Mouse (Mus musculus) left cerebral cortex, adult 11 months (tissue): Measurements from ENCODE around the gene Klhl10.

Experiments
- DNase-seq: peaks from one replicate; pipeline ENCODE4 v3.0.0; 2022; ENCODE audit warnings: low spot score

Klhl10 gene

DNA sequence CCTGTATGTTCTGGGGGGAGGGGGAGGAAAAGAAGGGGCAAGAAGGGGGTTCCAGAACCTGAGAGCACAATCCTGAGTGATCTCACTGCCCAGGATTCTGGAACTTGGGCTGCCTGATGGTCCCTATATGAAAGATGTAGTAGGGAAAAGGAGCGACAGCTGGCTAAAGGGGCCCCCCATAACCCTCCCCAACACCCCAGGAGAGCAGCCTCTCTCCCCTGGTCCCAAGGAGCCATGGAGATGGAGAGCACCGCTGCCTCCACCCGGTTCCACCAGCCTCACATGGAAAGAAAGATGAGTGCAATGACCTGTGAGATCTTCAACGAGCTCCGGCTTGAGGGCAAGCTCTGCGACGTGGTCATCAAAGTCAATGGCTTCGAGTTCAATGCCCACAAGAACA lies at the start of gene Klhl10, which contains the start of gene Nt5c3b:
Gene Klhl10 (plus strand): TSS at position 121 of the 400 bp plus-strand sequence.
Gene Nt5c3b (minus strand): TSS at position 12 of the 400 bp plus-strand sequence.
- no peak for DNase-seq

DNA sequence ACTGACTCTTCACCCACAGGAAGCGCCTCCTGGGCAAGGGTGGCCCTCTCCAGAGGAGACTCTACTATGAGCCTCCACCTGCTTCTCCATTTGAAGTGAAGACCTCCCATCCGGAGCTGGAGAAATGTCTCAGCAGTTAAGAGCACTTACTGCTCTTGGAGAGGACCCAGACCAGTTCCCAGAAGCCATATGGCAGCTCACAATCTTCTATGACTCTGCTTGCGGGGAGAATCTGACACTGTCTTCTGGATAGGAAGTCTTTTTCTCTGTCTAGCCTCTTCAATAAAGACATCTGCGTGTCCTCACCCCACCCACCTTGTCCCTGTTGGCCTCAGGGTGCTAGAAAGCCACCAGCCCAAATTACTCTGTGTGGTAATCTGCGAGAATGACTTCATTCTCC lies 48.8 kb upstream of the Klhl10 start:
- DNase-seq: no peak

DNA sequence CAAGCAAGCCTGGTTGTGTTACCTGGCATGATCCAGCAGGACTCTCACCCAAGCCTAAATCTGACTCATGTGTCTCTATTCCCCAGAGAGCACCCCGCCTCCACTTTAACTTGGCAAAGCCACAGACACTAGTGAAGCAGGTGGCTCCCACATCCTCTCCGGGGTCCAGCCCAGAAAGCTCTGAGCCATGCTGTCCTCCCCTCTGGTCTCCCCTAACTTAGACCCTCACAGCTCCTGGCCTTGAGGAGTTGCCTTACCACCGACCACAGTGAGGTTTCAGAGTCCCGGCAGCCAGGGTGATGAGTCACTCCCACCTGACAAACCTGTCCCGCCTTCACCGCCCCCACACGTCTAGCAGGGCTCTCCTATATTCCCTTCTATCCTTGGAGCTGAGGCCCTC lies 48.0 kb upstream of the Klhl10 start:
- no peak for DNase-seq

DNA sequence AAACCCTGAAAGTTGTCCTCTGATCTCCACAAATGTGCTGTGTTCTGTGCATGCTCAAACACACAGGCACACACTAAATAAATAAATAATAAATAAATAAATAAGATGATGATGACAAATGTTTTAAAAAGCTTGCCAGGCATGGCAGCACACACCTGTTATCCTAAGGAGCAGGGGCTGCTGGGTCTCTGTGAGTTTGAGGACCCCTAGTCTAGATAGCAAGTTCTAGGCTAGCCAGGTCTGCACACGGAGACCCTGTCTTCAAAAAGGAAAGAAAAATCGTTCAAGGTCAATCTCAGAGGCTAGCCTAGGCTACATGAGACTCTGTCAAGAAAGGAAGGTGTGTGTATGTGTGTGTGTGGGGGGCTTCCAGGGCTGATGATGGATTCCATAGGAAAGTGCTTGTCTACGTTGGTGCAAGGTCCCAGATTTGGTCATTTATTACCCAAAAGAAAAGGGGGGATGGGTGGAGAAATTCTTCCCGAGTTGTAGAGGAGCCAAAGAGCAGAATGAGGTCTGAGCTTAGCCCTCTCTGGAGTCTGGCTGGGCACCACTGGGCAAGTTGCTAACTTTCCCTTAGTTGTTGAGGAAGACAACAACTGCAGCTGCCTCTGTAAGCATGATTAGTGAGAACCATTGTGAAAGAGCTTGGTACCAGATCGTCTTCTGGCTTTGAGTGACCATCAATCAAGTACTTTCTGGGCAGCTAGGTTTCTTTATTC lies 47.2 kb upstream of the Klhl10 start:
- no peak for DNase-seq

DNA sequence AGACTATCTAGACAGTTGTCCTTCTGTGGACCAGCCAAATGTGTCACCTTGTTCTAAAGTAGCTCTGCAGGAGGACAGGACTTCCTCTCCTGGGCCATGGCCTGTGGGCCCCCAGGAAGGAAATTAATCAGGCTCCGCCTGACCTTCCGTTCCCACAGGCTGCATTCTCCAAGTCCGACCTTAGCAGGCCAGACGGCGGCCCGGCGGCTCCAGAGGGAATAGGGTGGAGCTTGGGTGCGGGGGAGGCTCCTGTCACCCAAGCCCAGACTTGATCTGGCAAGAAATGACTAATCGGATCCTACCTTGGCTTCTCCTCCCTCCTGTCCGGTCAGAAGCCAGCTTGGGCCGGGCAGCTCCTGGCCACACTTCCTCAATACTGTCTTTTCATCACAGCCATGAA lies 46.5 kb upstream of the Klhl10 start:
- no peak for DNase-seq

DNA sequence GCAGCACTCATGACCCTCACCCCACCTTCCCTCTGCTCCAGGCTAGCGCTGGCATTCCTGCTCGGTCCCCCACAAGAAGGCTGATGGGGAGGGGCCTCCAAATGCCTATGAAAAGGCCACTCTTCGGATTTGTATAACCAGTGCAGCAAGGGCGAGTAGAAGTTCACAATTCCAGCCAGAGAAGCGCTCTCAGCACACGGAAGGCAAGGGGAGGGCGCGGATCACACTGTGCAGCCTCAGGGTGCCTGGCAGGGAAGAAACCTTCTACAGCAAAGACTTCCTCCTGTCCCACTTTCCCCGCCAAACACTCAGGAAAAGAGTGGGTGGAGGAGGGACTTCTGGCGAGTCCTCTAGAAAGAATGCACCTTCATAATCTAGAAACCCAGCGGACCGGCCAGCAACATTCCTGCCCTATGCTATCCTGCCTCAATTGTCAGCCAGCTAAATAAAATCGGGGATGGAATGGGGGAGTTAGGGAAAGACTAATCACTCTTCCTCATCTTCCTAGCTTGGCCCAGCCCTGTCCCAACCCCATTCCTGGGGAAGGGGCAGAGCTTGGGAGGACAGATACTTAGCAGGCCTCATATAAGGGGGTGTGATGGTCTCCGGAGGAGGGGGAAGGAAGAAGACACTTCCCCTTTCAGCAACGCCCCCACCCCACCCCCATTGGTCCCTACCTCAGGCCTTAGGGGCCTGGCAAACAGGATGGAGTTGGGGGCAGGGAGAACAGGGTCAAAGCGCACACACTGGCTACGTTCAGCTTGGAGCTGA lies 45.7 kb upstream of the Klhl10 start:
- no peak for DNase-seq

DNA sequence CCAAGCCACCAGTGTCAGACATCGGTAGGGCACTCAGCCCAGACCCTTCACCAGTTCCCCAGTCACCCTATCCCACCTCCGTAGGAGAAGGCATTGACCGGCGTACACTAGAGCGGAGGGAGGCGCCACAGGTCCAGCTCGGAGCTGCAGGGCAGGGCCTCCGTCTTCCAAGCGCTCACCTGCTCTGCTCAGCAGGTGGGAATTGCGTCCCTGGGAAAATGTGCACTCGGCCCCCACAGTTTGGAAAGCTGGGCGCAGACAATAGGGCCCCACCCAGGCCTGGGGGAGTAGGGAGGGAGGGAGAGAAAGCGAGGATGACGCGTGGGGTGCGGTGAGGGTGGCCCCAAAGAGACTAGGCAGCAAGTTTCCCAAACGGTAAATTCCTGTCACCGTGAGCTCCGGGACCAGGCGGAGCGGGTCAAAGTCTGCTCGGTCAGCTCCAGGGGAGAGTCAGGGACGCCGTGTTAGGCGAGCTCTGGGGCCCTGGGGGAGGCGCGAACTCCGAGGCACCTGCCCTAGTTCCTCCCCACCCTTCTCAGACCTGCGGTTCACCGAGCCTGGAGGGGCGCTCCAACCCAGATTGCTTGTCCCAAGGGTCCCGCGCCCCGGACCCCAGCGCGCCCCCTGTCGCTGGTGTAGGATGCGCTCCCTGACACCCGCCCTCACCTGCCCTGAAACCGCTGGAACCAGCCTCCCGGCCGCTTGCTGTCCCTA lies 44.7 kb upstream of the Klhl10 start:
- DNase-seq: no peak

DNA sequence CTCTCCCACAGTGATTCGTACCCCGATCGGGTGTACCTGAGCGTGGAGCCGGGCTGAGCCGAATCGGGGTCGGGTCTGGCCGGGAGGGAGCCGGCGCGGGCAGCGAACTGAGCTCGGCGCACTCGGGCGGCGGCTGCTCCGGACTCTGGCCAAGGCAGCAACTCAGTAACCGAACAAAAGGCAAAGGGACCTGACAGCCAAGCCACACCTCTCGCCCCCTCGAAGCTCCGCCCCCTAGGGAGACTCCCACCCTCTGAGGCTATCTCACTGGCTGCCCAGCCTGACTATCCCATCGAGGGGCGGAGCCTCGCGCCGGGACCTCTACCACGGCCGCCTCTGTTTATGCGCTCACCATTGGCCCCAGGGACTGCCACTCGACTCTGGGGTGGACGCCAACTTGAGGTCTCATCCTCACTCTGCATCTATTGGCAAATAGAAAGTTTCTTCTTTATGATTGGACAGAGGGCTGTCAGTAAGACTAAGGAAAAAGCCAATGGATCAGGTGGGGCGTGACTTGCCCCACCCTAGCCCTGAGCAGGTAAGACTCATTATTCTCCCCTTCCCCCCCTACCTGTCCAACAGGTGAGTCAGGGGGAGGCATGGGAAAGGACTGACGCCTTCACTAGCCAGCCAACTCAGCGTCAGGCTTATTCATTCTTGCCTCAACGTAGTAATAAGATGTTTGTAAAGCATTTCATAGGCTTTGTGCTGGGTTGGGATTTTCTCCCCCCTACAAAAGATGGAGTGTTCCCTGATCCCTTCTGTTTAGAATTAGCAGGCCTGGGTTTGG lies 43.9 kb upstream of the Klhl10 start, which contains the start of gene Jup:
Gene Jup (minus strand): TSS at position 164 of the 790 bp plus-strand sequence.
- DNase-seq: peak; percentile 100

DNA sequence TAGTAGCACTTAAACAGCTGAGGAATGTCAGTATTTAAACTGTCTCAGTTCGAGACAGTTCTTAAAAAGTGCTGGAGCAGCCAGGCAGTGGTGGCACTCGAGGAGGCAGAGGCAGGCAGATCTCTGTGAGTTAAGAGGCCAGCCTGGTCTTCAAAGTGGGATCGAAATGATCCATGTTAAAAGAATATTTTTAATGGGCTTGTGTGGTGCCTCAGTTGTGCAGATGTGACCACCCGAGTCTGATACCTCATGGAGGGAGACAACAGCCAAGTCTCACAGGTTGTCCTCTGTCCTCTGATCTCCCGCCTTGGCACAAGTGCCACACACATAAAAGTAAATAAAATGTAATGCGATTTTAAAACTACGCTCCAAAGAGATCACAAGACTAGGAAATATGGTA lies 43.2 kb upstream of the Klhl10 start:
- no peak for DNase-seq

DNA sequence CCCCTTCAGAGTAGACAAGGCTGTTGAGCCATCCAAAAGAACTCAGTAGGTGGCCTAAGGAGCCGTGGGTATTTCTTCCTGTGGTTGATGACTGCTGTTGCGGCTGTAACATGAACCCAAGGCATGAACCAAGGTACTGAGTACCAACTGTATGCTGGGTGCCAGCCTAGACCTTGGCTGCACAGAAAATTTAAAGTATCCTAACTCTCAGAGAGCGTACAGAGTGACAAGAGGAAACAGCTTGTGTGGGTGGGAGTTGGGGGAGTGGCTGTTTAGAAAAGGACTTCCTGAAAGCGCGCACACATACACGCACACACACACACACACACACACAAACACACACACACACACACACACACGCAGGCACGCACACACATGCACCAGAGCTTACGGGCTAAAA lies 42.4 kb upstream of the Klhl10 start:
- DNase-seq: no peak

DNA sequence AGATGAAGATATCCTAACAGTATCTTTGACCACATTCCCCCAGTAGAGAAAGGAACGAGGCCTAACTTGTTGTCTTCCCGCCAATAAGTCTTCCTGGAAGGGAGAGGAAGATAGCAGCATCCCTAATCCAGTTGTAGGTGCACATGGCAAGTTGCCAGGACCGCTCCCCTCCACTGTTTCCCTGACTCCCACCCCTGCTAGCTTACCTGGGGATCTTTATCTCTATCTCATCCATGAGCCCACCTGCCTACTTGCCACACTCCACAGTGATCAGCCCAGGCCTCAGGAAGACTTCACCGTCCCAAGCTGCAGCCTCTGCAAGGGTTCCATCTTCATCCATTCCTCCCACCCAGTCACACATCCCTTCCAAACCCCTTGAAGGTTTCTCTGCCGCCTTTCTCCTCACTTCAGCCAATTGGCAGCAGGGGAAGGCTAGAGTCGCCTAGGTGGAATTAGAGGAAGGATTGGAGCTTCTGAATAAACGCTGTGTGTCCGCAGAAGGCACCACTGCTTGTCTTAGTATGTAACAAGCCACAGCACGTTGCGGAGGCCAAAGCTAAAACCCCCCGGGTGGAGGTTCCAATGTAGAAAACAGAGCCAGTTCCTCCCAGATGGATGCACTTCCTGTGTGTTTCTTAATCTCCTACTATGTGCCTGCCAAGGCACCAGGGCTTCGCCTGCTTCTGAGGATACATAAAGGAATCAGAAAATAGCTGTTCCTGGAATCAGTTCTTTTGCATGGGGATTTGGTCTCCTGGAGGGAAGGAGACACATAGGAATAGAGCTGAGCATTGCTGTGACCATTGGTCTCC lies 41.8 kb upstream of the Klhl10 start:
- DNase-seq: no peak

DNA sequence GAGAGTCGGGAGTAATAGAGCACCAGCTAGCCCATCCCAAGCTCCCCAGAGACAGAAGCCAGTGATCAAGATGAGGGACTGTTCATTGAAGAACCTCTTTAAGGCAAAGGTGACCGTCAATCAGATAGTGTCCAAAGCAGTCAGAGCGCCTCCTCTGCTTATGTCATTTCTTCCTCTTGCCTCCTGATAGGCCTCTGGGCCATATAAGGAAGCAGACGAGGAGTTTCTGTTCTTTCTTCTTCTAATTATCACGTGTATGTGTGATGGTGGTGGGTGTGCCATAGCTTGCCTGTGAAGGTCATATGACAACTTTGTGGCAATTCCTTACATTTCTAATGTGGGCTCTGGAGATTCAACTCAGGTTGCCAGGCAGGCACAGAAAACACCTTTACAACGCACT lies 40.9 kb upstream of the Klhl10 start:
- no peak for DNase-seq

DNA sequence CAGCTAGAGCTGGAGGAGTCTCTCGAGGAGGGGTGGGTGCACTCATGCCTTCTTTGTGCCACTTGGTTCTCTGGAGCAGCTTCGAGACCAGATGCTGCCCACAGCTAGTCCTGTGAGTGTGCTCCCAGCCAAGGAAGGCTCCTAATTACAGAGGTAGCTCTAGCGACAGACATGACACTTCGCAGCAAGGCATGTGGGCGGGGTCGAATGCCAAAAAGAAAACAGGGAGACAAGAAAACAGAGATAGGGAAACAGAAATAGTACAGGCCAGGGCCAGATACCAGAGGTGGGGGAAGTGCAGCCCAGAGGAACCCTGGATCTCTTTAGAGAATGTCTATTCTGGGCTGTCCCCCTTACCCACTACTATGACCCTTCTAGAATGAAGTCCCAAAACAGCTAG lies 39.5 kb upstream of the Klhl10 start:
- no peak for DNase-seq

DNA sequence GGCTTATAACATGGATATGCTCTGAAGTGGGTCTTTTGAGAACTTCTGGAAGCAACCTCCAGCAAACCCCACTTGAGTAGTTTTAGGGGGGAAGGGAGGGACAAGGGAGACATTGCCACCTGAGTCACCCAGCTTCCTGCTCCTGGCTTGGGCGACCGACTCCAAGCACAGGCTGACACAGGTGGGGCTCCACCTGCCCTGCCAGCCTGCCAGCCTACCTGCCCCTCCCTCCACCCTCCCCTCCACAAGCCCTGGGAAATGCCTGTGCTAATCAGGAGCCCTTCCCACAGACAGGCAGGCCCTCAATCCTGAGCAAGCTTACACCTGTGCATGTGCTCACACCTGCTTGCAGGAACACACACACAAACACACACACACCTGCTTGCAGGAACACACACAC lies 39.0 kb upstream of the Klhl10 start:
- DNase-seq: no peak

DNA sequence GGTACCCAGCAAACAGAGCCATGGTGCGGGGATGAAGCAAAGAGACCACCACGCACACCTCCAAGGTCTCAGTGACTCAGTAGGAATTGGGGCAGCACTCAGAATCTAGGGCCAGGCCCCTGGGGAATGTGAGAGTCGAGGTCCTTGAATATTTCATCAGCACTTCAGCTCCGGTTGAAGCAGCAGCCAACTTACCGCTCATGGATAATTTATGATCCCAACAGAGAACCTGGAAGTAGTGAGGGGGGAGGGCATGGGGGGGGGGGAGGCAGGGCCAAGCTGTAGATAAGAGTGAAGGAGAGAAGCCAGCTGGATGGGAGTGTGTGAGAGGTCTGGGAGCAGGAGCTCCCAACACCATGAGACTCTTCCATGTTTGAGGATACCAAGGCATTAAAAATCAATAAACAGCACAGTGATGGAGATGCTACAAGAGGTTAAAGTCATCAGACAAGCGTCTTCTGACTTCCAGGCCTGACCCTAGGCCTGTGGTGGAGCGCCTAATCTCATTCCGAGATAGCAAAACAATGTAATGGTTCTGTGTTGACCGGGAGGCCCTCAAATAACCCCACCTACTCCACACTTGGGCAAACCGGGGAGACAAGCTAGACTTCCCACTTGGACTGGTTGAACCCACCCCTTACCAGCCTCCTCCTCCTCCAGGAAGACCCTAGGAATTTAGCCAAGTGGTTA lies 38.1 kb upstream of the Klhl10 start:
- DNase-seq: no peak

DNA sequence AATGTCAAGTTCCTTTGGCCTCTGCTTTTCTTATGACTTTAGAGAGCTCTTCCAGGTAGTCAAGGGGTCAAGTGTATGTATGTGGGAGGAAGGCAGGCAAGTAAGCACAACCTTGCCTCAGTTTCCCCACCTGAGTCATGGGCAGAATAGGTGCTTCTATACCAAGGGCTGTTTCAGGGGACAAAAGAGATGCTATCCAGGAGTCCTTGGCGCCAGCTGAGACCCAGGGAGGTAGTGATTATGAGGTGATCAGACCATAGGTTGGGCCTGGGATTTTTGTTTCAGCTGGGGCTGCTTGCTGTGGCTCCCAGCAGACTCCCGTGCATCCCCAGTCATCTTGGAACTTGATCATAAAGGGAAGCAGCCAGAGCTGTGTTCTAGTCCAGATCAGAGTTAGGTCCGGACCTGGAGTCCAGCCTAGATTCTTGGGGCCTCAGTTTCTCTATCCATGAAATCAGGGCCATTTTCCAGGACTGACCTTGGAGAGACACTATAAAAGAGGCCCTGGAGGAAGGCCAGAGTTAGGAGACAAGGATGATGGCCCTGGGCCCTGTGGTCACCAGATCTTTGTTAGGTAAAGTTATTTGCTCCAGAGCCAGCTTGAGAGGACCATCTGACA lies 37.2 kb upstream of the Klhl10 start:
- no peak for DNase-seq

DNA sequence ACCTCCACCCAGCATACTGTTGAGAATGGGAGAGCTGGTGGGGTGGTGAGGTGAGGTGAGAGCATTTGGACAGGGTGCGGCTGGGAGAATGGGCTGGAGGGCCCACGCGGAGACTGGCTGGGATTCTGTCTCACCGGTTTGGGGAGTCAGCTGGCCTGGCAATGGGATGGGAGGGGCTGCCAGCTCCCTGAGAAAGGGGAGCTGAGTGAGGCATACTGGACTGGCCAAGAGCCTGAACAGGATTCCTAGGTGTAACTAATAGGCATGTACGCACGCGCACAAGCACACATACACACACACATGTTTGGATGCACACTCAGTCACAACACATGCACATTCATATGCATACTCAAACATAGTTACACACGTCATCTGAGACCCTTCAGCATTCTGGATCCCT lies 35.4 kb upstream of the Klhl10 start:
- no peak for DNase-seq

DNA sequence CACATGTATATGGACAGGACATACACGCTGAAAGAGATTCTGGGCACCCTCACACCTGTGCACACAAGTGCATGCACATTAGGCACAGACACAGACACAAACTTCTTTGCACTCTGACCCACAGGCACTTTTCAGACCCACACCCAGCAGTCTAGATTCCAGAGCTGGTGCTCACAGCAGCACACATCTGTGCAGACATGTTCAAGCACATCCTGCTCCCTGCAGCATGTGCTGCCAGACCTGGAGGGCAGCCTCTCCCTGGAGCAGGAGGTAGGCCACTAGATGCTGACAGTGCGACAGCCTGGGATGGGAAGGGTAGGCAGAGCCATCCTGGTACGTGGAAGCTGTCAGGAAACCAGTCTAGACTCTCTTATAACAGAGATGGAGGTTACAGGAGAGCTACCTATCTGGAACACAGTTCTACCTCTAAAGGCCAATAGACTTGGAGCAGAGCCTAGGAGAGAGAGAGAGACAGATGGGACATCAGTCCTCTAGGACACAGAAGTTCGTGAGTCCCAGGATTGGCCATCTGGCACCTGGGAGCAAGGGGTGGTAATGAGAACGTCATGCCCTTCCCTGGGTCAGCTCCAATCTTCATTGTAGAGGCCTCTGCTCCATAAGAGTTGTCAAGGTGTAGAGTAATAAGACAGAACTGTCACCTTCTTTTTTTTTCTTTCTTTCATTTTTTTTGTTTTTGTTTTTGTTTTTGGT lies 34.6 kb upstream of the Klhl10 start:
- no peak for DNase-seq

DNA sequence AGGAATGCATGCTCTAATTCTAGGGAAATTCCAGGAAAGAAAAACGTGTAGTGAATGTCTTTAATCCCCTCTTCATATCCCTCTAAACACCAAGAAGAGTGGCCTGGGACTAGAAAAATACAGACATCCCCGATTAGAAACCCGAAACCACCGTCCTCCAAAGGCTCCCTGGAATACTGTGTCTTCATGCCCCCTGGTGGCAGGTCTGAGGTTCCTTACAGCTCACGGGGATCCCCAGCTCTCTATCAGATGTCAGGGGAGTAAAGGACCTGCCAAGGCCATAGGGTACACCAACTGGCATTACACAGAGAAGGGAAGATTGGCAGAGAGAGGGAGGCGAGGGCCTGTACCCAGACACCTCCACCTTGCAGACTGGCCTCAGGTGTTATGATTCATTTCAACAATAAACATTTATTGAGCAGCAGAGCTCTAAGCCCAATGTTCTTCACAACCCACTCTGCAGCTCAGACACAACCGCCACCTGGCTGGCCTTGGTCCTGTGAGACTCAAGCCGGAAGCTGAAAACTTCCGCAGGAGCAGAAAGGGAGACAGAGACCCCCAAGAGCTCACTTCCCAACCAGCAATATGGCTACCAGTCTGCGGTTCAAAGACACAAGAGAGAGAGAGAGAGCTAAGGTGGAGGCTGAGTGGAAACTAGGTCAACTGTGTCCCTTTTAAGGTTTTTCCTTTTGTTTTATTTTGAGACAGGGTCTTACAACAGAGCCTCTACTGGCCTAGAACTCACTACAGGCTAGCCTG lies 33.5 kb upstream of the Klhl10 start:
- DNase-seq: no peak
